Mouse (Mus musculus): ENCODE measurements around the gene Lrrc30.

Lrrc30 gene

DNA sequence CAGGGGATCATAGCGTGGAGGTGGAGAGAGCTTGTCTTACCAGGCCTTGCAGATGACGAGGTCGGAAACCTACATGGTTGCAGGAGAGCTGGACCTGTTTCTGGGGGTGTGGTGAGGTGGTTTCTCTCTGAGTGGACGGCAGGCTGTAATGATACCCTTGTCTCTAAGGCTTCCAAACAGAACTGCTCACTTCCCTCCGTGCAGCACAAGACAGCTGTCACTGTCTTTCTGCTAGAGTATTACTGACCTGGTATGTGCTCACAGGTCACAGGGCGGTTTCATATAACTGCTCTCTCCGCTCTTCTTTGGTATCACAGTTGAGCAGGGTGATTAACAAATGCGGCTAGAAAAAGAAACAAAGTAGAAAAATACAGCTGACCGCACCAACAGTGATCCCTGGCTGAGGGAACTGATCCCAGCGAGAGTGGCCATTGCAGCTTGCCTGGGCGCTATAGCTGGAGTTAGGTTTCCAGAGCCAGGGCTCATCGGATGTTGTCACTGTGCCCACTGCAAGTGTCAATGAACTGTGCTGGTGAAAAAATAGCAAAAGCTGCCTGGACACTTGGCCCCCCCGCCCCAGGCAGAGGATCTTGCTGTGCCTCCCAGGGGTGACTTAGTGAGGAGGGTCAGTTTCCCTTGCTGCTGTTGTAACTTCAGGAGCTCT, at the start of gene Lrrc30:
Gene Lrrc30, minus strand, starts transcription at position 48 of the 664 bp plus-strand sequence.
- no peak for DNase-seq (ENCODE audit: low spot score)

DNA sequence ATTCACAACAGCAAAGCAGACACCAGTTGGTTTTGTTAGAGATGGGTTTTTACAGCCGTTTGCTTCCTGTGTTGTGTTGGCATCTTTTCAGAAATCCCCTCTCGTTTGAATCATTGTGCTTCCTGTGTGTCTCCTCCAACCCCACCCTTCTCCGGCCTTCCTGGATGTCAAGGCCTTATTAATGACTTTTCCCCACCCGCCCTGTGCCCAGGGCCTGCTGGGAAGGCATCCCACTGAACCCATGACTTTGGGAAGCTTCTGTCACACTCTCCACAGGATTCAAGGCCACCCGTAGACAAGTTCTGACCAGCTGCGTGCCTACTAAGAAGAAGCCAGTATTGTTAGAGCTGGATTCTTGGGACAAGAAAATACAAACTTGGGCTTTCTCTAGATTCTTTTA, 48.6 kb upstream of the Lrrc30 start:
- DNase-seq (ENCODE audit: low spot score): no peak

DNA sequence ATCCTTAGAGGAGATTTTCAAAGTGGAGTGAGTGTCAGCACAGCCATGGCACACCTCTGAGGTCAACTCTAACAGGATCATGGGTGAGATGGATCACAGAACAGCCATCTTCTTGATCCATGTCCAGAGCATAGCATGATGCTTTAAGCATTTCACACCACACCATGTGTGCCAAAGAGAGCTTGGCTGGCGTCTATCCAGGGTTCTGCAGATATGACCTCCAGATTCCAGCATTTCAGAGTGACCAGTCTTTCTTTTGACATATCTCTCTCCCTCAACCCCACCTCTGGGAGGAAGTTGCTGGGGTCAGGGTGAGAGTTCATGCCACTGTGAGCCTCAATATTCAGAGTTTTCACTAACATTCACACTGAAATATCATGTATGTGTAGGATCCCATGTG, 46.1 kb upstream of the Lrrc30 start:
- no peak for DNase-seq (ENCODE audit: low spot score)

DNA sequence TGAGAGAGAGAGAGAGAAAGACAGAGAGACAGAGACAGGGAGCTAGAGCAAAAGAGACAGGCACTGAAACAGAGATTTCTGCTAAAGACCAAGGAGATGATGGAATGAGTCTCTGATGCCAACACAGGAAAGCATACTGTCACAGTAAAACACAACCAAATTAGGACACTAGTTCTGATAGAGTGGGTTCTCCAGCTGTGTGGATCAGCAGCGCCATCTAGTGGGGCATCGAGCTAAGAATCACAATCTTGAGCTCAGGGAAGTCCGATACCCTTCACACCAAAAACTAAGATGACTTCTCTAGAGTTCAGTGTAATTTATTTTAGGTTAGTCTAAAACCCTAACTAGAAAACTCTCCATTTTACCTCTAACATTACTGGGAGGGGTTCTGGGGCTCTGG, 35.5 kb upstream of the Lrrc30 start:
- peak; percentile 88 for DNase-seq (ENCODE audit: low spot score)

DNA sequence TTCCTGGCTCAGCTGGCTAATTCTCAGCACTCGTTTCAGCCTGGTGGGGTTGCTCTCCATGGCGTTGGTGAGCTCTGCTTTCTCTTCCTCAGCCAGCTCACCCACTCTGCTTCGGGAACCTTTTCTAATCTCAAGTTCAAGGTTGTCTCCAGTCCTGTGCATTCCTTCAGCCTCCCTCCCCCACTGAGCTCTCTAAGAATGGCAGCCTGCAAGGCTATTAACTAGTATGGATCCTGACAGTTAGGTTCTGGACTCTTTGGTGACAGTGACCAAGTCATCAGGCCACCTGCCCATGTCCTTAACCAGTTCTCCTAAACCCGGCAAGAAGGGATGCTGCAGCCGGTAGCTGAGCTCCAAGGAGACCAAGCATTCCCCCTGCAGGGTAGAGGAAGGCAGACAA, 34.5 kb upstream of the Lrrc30 start:
- no peak for DNase-seq (ENCODE audit: low spot score)

DNA sequence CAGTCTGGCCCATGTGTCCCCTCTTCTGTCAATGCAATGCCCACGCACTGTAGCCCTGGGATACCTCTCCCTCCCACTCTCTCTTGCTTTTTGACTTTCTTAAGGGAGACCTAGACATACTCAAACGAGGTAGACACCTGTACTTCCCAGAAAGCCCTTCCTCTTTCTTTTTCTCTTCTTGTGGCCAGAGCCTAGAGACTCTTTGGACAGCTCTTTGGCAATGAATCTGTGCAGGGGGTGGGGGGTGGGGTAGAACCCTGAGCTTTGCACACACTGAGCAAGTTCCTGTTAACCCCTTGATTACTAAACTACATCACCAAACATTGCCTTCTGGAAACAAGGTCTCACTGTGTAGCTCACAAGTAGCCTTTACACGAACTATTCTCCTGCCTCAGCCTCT, 31.8 kb upstream of the Lrrc30 start:
- no peak for DNase-seq (ENCODE audit: low spot score)

DNA sequence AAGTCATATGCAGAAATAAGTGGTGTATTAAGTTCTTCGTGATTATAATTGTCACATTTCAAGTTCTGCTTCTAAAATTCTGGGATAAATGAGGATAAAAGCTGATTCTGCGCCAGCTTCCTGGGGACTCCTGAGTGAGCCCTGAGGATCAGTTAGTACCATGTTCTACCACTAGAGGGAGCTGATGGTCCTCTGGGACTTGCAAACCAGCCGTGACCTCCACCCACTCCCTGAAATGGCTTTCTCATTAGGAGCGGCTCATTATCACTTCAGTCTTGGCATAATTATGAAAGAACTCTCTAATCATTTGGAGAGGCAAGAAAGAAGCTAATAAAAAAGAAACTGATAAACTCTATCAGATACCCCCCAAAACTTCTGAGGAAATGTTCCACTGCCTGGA, 19.0 kb upstream of the Lrrc30 start:
- peak; percentile 89 for DNase-seq (ENCODE audit: low spot score)

DNA sequence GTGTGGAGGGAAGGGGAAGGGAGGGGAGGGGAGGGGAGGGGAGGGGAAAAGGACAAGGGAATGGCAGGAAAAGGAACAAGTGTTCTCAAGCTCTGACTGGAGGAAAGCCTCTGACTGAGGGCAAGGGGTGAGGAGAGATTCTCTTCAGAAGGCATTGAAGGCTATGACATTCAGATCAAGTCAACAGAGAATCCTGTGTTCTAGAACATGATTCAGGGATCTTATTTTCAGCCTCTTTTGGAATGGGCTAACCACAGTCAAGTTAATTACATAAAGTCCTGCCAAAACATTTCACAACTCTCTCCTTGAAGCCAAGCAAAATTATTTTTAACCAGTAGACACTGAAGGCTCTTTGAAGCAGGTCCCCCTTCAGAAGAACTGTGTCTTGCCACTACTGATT, 9.1 kb upstream of the Lrrc30 start:
- DNase-seq (ENCODE audit: low spot score): no peak

DNA sequence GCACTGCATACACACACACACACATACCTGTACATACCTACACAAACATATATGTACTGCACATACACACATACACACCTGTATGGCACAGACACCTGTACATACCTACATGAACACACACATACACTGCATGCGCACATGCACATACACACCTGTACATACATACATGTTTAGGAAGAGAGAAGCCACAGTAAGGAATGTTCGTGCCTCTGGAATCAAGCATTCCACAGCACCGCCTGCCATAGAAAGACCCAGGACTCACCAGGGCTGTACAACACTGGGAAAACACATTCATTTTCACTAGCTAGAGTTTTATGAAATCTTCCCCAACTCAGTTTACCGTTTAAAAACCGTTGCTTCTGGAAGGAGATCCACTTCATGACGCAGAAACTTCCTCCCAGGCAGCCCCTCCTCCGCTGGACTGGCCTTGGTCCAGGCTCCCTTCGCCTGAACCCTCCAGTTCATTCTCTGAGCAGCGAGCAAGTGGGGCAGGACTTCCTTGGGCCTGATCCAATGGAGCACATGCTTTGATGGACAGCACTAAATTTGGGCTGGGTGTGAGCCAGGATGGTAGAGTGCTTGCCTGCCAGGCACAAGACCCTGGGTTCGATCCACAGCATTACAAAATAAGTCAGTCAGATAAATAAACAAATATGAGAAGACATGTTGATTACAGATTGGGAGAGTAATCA, 5.7 kb upstream of the Lrrc30 start:
- DNase-seq (ENCODE audit: low spot score): no peak

DNA sequence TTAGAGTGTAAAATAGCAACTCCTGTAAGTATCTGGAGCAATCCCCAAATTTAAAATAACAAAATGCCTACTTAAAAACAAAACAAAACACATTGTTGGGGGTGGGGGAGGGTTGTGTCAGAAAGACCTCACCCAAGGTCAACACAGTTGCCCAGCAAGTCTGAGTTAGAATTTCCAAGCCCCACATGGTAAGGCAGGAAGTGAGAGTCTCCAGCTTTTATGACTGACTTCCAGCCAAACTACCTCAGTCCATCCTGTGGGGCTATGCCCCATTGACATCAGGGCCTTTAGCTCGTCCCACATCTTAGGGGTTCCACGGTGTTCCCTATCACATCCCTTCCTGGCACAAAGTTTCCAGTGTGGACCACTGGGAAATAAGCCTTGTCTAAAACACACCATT, 4.4 kb upstream of the Lrrc30 start:
- DNase-seq (ENCODE audit: low spot score): no peak

DNA sequence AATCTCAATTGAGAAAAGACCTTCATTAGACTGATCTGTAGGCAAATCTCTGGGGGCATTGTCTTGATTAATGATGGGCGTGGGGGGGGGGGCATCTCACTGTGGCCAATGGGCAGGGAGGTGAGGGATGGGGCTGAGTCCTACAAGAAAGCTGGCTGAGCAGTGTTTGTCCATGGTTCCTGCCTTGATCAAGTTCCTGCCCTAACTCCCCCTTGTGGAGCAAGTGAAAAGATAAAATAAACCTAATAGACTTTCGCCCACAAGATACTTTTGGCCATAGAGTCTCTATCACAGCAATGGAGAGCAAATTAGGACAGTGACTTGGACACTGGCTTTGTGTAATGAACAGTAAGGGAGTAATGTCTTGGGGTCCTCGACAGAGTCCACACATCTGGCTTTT, 3.8 kb upstream of the Lrrc30 start:
- peak; percentile 24 for DNase-seq (ENCODE audit: low spot score)

DNA sequence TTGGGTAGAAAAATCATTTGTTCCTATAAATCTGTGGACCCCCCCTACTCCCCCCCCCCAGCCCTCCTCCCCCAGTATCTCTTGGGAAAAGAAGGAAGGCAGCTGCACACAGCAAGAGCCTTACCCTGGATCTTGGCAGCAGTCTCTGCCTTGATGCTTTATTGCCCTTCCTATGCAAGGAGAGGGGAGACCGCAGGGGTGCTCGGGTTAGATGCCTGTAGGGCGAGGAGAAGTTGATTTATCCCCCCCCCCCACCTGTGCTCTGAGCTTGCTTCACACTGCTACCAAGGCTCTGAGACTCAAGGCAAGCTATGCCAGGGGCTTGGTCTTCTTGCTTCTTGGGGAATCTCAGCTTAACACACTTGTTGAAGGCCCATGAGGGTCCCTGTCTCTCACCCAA, 2.8 kb downstream of the Lrrc30 start:
- no peak for DNase-seq (ENCODE audit: low spot score)

DNA sequence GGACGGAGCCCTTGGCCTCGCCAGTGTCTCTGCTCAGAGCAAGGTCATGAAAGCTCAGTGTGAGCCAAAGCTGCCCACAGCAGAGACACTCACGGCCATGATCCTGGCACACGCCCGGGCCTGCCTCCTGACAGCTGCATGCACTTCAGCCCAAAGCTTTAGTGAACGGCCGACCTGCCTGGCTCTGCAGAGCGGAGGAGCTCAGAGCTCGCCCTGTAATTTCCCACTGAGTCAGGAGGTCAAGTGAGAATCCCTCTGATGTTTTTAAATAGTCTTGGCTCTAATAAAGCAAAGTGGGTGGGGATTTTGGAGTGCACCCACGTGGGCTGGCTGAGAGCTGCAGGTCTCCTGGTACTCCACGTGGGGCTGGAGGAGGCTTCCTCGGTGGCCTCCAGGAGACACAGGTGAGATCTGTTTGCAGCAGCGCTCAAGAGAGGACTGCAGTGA, 3.3 kb downstream of the Lrrc30 start:
- DNase-seq (ENCODE audit: low spot score): peak; percentile 40

DNA sequence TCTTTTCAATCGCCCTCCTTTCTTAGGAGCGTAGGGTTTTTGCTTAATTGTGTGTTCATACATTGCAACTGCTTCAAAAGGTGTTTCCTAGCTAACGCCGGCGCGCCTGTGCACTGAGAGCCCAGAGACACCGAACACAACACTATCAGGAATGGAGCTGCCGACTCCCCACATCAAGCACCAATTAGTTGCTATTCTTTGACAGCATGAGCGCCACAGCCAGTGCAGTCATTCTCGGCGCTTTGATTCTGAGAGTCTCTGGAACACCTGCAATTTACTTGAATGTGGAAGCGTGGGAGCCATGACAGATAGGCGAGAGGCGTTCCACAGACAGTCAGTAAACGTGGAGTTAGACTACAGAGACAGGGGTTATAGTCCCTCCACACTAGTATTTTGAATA, 4.0 kb downstream of the Lrrc30 start:
- DNase-seq (ENCODE audit: low spot score): no peak

DNA sequence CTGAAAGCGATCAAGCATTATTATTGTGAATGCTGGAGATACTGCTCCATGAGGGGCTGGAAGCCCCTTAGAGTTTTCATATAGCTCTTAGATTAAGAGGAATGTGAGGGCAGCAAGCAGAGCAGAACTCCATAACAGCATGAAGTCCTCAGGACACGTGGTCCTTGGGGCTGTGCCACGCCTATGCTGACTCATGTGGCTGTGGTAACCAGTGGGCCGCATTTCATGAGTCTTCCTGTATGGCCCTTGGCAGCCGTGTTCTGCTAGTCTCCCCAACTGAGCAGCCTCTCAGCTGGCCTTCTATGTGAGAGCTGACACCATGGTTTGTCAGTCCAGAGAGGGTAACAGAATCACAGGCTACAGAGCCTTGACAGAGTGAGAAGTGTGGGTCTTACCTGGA, 7.1 kb downstream of the Lrrc30 start:
- DNase-seq (ENCODE audit: low spot score): no peak

DNA sequence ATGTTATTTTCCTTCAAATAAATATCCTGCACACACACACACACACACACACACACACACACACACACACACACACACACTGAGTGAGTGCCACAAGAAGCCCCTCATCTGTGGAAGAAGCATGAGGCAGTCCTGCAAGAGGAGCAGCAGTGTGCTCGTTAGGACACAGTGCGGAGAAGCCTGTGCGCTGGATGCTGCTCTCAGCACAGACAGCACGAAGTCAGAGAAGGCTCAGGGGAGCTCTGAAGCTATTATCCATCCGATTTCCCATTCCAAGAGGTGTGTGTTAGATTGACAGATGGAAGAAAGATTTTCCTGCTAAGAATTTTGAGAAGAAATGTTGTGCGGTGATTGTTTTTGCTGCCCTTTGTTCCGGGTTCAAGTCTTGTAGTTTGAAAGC, 13.5 kb downstream of the Lrrc30 start:
- no peak for DNase-seq (ENCODE audit: low spot score)

DNA sequence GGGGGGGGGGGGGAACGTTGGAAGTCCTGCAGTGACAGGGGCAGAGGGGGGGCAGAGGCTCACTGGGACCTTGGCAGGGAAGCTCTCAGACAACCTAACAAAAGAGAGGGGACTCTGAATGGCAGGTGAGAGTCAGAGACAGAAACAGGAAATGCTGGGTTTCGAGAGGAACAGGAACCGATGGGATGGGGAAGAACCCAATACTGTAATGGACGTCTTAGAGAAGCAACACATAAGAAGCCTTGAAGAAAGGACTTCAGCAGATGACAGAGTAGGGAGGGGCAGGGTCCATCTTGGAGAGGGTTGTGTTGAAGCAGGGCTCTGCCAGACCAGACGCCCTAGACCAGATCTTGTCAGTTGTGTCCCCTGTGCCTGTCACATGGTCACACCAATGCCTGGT, 18.1 kb downstream of the Lrrc30 start:
- DNase-seq (ENCODE audit: low spot score): no peak

DNA sequence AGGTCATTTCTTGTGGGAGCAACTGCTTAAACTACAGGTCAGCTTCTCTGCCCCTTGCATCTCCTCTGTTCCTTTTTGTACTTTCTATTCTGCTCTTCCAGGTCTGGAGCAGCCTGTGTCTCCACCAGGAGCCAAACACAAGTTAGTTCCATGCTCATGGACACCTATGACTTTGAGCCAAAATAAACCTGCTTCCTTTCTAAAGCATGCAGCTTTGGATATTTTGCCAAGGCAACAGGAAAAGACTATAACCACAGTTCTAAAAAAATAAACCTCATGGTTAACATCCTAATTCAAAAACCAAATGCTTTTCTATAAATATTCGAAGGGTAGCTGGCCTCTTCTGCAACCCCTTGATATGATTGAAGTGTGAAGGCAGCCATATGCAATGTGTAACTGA, 19.9 kb downstream of the Lrrc30 start:
- DNase-seq (ENCODE audit: low spot score): no peak

DNA sequence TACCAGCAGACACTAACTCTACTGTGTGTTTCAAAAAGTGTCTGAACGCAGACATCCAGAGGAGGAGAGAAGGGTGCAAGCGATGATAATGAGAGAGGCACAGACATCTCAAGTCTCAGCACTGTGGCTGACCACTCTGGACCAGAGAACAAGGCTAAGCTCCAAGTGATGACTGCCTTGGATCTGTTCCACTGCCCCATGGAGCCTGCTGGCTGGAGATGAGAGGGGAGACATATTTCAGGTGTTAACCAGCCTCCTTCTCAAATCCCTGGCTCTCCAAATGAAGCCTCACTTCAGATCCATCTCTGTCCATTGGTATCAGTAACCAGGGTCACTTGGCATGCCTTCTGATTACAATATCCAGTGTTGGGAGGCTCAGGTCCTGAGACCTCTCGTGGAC, 20.4 kb downstream of the Lrrc30 start:
- DNase-seq (ENCODE audit: low spot score): no peak

DNA sequence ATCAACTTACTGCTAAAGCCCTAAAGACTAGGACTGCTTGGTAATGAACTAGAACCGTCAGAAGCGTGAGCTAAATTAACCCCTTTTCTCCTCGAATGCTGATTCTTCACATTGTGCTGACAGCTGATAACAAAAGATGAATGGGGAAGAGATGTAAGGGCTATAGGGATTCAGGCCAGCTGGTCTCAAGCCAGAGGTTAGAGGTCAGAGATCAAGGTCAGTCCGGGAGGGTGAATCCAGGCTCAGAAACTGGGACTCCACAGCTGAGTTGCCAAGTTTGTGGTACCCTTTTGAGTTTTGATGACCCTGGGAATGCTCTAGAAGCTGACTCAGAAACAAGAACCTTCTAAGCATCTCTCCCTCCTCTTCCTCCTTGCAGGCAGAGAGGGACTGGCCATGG, 28.1 kb downstream of the Lrrc30 start:
- DNase-seq (ENCODE audit: low spot score): peak; percentile 28

DNA sequence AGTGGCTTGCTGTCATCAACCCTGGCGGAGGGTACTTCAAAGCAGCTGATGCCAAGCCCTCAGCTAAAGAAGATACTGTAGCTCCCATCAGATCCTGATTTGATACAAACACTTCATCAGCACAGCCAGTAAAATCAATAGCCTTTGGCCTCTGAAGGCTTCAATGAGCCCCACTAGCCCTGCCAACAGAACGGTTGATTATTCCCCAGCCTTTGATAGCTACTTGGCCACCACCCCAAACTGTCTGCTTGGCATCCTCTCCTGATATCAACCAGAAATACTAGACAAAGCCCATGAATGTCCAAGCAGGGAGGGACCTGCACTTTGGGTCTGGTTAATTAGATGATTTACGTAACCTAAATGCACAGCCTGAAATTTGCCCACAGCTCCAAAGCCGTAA, 30.0 kb downstream of the Lrrc30 start:
- no peak for DNase-seq (ENCODE audit: low spot score)

DNA sequence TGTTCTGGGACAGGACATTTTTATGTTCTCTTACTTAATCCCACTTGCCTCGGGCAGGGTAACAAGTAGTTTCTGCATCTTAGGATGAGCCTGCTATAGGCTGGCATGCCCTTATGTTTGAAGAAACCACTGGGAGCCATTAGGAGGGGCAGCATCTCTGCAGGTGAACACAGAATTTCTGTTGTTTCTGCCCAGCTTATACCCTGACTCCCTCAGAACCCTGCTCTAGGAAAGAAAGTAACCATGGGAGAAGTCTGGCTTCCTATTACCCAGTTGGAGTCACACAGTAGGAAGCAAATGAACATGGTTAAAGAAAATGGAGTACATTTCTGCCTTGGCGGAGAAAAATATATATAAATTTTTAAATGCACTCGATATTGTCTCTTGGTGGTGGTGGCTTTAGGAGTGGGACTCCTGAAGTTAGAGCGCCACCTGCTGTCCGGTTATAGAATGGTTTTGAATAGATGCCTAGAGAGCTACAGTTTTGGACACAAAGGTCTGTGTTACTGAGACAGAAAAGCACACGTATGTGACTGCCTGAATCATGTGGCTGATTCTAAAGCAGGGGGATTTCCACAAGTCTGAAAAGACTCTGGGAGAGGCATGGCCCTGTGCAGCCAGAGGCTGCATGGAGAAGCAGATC, 47.5 kb downstream of the Lrrc30 start:
- peak; percentile 91 for DNase-seq (ENCODE audit: low spot score)

DNA sequence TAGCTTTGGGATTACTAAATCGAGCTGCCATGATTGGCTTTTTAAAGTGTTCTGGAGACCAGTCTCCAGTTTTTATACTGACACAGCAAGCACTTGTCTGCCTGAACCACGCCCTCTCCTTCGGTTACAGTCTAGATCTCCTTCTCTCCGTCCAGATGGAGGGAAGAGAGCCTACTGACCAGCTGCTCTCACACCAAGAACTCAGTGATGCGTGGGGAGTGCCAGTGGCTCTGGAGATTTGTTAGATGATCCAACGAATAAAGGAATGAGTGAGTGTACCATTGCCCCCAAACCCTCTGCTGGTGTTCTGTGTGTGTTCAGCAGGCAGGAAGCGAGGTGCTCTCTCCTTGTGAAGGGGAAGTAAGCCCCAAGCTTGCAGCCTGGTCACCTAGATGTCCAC, 48.0 kb downstream of the Lrrc30 start:
- no peak for DNase-seq (ENCODE audit: low spot score)

DNA sequence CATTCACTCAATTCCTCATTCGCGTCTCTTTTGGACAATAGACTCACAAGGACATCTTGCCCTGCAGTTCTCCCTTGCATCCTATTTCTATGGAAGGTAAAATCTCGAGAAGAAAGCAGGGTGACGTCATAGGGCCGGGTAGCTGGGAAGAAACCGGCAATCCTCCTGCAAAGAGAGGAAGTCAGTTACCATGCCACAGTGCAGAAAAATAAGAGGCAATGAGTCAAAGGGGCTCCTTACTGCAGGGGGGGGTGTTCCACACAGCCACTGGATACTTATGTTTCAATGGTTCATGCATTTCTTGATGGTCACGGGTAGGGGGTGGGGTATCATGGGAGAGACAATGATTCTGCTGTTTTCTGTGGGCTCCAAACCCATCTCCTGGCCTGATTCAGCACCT, 49.1 kb downstream of the Lrrc30 start:
- DNase-seq (ENCODE audit: low spot score): no peak

Measured in embryo, embryonic 10.5 days (tissue).